Mouse (Mus musculus): ENCODE measurements around the gene Cyp2d10. TPM values are rescaled to one million over a fixed set of nuclear protein-coding genes. Genes with fewer than 3 reads are reported as not detected.
"Not testable (repeated sequence)": the region's sequence is repeated elsewhere in the genome, so short reads cannot be mapped to it uniquely, and the experiment has no call there.

Gene Cyp2d10
- total RNA-seq, 1 experiment from 2014 or later: not detected

GRCm38 (mm10) chr15:82404163-82404562 lies 2.8 kb downstream of the Cyp2d10 start:
- no peak for ATAC-seq (replicated peaks in 1 of 2; ENCODE audit: insufficient read depth in 1 of 2, low FRiP score in 2 of 2, low TSS enrichment in 1 of 2, low read depth in 1 of 2, poor library complexity in 2 of 2, severe bottlenecking in 2 of 2)

GRCm38 (mm10) chr15:82403606-82404005 lies 3.4 kb downstream of the Cyp2d10 start:
- ATAC-seq (replicated peaks in 1 of 2; ENCODE audit: insufficient read depth in 1 of 2, low FRiP score in 2 of 2, low TSS enrichment in 1 of 2, low read depth in 1 of 2, poor library complexity in 2 of 2, severe bottlenecking in 2 of 2): no peak

DNA sequence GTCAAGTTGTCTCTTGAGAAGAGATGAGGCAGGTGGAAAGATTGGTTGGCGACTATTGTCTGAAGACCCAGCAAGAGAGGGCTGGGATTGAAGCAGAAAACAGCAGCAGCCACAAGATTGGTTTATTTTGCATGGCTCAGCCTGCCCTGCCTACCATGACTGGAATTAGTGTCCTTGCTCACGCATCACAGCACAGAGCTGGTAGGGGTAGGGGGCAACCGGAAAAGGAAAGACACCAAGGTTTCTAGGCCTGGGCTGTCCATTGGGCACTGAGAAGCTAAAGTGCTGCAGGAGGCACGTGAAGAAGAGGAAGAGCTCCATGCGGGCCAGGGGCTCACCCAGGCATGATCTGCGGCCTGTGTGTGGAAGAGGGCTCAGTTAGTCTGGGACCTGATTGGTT lies 4.3 kb downstream of the Cyp2d10 start:
- no peak for ATAC-seq (replicated peaks in 1 of 2; ENCODE audit: insufficient read depth in 1 of 2, low FRiP score in 2 of 2, low TSS enrichment in 1 of 2, low read depth in 1 of 2, poor library complexity in 2 of 2, severe bottlenecking in 2 of 2)

DNA sequence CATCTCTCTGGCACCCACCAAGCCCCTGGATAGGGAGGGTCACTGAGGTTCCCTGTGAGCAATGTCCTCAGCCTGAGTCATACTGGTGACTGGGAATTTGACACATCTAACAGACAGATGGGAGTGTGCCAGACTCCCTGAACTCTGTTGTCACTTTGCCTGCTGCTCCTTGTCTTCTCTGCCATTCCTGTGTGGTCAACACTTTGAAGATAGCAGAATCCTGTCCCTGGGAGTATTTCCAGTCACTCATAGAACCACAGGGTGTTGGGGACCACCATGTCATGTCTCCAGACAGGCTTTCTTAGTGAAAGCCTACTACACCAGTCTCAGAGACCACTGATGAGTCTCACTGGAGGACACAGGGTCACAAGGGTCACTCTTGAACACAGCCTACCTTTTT lies 4.9 kb downstream of the Cyp2d10 start:
- no peak for ATAC-seq (replicated peaks in 1 of 2; ENCODE audit: insufficient read depth in 1 of 2, low FRiP score in 2 of 2, low TSS enrichment in 1 of 2, low read depth in 1 of 2, poor library complexity in 2 of 2, severe bottlenecking in 2 of 2)

GRCm38 (mm10) chr15:82401516-82401915 lies 5.5 kb downstream of the Cyp2d10 start:
- ATAC-seq (replicated peaks in 1 of 2; ENCODE audit: insufficient read depth in 1 of 2, low FRiP score in 2 of 2, low TSS enrichment in 1 of 2, low read depth in 1 of 2, poor library complexity in 2 of 2, severe bottlenecking in 2 of 2): no peak

- ATAC-seq (replicated peaks in 1 of 2; ENCODE audit: insufficient read depth in 1 of 2, low FRiP score in 2 of 2, low TSS enrichment in 1 of 2, low read depth in 1 of 2, poor library complexity in 2 of 2, severe bottlenecking in 2 of 2): not testable (repeated sequence)
These were observed 11.0 kb downstream of the Cyp2d10 start for GRCm38 (mm10) chr15:82395955-82396354.

GRCm38 (mm10) chr15:82393922-82394321 lies 13.1 kb downstream of the Cyp2d10 start, which contains the start of gene Cyp2d11:
Gene Cyp2d11 (minus strand): TSS chr15:82394022.
- ATAC-seq (replicated peaks in 1 of 2; ENCODE audit: insufficient read depth in 1 of 2, low FRiP score in 2 of 2, low TSS enrichment in 1 of 2, low read depth in 1 of 2, poor library complexity in 2 of 2, severe bottlenecking in 2 of 2): not testable (repeated sequence)

- not testable (repeated sequence) for ATAC-seq (replicated peaks in 1 of 2; ENCODE audit: insufficient read depth in 1 of 2, low FRiP score in 2 of 2, low TSS enrichment in 1 of 2, low read depth in 1 of 2, poor library complexity in 2 of 2, severe bottlenecking in 2 of 2)
These were observed 17.1 kb downstream of the Cyp2d10 start for GRCm38 (mm10) chr15:82389916-82390315.

- no peak for ATAC-seq (replicated peaks in 1 of 2; ENCODE audit: insufficient read depth in 1 of 2, low FRiP score in 2 of 2, low TSS enrichment in 1 of 2, low read depth in 1 of 2, poor library complexity in 2 of 2, severe bottlenecking in 2 of 2)
These were observed 21.3 kb downstream of the Cyp2d10 start for GRCm38 (mm10) chr15:82385729-82386128.

DNA sequence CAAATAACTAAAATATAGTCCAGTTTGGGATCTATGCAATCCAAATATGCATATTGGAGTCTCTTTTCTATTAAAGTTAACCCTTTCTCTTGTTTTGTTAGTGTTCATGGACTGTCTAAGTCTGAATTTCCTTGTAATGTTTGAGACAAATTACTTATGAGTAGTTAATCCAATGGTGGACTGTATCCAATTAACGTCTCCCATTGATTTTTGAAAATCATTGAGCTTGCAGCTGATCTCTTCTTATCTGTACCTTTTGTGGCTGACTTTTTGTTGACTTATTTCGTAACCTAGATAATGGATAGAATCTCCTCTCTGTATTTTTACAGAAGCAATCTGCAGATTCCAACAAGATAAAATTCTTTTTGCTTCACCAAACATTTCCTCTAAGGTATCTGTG lies 24.6 kb downstream of the Cyp2d10 start:
- ATAC-seq (replicated peaks in 1 of 2; ENCODE audit: insufficient read depth in 1 of 2, low FRiP score in 2 of 2, low TSS enrichment in 1 of 2, low read depth in 1 of 2, poor library complexity in 2 of 2, severe bottlenecking in 2 of 2): no peak

DNA sequence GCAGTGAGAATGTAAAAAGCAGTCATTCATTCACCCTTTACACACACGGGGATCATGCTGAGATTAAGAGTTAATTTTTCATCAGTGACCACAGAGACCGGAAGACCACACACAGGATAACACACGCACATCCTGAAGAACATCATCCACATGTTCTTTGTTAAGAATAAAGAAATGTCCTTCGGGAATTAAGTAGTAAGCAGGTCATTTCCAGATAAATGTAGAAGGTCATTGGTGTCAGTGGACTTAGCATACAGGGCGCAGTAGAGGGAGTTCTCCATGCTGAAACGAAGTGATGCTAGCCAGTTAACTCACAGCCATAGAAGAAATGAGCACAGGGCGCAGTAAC lies 26.3 kb downstream of the Cyp2d10 start:
- no peak for ATAC-seq (replicated peaks in 1 of 2; ENCODE audit: insufficient read depth in 1 of 2, low FRiP score in 2 of 2, low TSS enrichment in 1 of 2, low read depth in 1 of 2, poor library complexity in 2 of 2, severe bottlenecking in 2 of 2)

DNA sequence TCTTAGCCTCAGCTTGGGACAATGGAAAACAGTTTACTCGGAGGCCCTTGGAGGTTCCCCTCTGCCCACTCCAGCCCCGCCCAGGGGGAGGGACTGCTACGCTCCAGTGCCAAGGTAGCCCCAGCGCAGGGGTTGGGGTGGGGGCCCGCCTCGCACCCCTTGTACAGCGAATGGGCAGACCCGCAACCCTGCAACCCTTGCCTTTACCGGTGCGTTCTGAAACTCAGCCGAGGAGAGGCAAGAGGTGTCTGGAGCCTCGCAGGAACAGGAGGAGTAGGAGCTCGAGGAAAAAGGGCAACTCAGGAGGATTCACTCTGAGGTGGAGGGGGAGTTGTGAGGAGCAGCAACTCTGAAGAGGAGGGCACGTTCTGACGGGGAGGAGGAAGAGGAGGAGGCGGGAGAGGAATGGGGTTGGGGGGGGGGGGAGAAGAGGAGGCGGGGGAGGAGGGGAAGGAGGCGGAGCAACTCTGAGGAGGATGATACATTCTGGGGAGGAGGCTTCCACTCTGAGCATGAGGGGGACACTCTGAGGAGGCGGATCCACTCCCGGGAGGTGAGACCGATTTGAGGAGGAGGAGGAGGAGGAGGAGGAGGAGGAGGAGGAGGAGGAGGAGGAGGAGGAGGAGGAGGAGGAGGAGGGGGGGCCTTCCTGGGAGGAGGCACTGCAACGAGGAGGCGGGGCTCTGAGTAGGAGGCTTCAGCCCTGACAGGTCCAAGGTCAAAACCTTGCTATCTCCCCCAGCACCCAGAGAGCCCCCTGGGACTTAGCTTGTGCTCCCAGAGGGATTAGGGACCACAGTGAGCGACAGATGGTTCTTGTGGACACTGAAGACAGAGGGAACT lies 26.9 kb downstream of the Cyp2d10 start, which contains the start of gene Cyp2d22:
Cyp2d22 (minus strand) TSS at position 390 of the 843 bp plus-strand sequence.
- peak; percentile 51 to 61 for ATAC-seq (replicated peaks in 1 of 2; ENCODE audit: insufficient read depth in 1 of 2, low FRiP score in 2 of 2, low TSS enrichment in 1 of 2, low read depth in 1 of 2, poor library complexity in 2 of 2, severe bottlenecking in 2 of 2)

DNA sequence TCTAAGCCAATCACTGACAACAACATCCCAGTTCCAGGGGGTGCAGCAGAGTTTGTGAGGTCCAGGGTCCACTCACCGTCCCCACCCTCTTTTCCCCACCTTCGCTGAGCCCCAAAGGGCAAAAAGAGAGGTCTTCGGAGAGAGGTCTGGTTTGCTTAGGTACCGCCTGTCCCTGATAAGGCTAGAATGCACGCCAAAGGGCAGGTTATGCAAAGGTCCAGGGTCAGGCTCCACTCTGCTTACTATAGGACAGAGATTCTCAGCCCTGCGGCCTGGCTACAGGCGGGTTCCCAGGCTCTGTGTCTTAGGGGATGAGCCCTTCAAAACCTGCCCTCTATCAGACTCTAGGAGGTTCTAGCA lies 27.5 kb downstream of the Cyp2d10 start:
- peak in 1 of 2 experiments; percentile 29; a peak in 1 of 4 replicates for ATAC-seq (replicated peaks in 1 of 2; ENCODE audit: insufficient read depth in 1 of 2, low FRiP score in 2 of 2, low TSS enrichment in 1 of 2, low read depth in 1 of 2, poor library complexity in 2 of 2, severe bottlenecking in 2 of 2)

GRCm38 (mm10) chr15:82378261-82379180 lies 28.5 kb downstream of the Cyp2d10 start:
- ATAC-seq (replicated peaks in 1 of 2; ENCODE audit: insufficient read depth in 1 of 2, low FRiP score in 2 of 2, low TSS enrichment in 1 of 2, low read depth in 1 of 2, poor library complexity in 2 of 2, severe bottlenecking in 2 of 2): no peak

DNA sequence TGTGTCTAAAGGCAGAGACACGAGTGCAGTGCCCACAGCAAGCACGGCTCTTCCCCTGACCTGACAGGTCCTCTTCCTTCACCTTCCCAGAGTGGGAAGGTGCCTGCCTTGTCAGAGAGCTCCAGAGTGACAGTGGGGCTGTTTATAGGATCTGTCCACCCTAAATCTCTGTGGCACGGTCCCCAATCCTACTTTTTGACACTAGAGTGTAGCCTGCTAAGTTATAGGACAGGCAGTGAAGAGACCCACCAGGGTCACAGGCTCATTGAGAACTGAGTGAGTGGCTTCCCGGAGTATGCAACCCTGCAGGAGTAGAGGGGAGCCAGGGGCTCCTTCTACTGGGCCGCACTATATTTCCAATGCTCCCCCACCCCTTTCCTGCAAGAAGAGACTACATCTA lies 29.3 kb downstream of the Cyp2d10 start:
- ATAC-seq (replicated peaks in 1 of 2; ENCODE audit: insufficient read depth in 1 of 2, low FRiP score in 2 of 2, low TSS enrichment in 1 of 2, low read depth in 1 of 2, poor library complexity in 2 of 2, severe bottlenecking in 2 of 2): no peak

DNA sequence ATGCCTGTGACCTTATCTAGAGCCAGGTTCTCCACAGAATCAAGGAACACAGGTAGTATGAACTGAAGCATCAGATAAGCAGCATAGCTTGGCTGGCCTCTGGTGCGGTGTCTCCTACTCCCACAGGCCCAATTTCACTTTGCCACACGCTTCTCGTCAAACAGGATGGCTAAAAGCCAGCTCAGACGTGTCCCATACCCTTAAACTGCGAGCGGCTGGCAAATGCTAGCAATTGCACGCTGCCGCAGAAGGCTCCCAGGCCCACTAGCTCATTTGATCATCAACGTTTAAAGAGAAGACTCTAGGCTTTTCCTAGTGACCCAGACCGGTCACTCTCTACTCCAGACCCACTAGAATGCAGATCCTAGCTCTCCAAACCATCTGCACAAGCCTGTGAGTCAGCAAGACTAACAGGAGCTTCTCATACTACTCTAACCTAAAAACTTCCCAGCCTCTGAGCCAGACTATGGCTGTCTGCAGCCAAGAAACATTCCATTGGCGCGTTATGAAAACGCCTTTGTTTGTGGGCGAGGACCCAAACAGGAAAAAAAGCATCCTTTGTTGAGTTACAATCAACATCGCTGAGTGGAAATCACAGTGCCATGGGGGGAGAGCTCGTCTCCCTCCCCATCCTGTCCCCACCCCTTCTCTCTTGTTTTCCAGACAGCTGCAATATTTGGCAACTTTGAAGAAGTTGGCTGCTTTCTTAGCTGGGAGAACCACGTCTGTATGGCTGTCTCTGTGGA lies 30.4 kb downstream of the Cyp2d10 start:
- ATAC-seq (replicated peaks in 1 of 2; ENCODE audit: insufficient read depth in 1 of 2, low FRiP score in 2 of 2, low TSS enrichment in 1 of 2, low read depth in 1 of 2, poor library complexity in 2 of 2, severe bottlenecking in 2 of 2): no peak

- ATAC-seq (replicated peaks in 1 of 2; ENCODE audit: insufficient read depth in 1 of 2, low FRiP score in 2 of 2, low TSS enrichment in 1 of 2, low read depth in 1 of 2, poor library complexity in 2 of 2, severe bottlenecking in 2 of 2): no peak
These were observed 31.1 kb downstream of the Cyp2d10 start for GRCm38 (mm10) chr15:82375855-82376254.
